Mouse (Mus musculus): ENCODE measurements at regions not wholly inside any gene's neighbourhood (a gene's known extent, or its start where the extent isn't known, plus 50 kb on each side); places are given as distances from the start of the nearest gene placed in this dataset.

DNA sequence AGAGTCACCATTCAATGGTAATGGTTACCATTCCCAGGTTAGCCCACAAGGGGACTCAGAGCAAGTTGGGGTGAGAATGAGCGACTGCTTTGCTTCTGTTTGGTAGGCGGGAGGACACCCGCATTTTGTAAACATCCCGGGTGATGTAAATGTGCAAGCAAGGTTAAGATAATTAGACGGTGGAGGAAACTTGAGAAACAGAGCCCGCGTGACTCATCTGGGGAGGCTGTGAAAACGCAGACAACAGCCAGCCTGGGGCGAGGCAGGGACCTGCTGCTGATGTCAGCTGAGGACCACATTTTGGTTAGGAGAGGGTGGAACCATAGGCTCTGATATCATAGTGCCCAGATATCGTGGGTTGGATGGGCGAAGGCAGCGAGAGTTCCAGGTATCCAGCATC lies 52.6 kb upstream of the Zbtb40 start:
- no peak for DNase-seq (ENCODE audit: low read depth, low spot score)

DNA sequence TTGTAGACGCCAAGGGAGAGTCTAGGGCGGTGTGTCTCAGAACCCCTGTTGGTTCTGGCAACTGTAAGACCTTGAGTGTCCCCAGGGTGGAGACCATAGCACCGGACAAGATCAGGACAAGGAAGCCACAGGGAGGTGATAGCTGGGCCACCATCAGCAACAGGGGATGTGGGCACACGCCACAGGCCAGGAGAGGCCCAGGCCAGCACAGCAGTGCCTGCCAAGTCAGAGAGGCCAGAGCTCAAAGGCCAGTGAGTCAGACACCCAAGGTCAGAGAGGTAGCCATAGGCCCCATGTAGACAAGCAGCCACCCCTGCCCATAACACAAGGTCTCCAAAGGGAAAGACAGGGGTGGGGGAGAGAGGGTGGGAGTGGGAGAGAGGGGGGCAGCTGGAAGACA lies 52.2 kb upstream of the Zbtb40 start:
- DNase-seq (ENCODE audit: low read depth, low spot score), result no peak
